Mouse (Mus musculus) midbrain, embryonic 16.5 days (tissue): ENCODE results near the gene Foxp1. TPM values are rescaled to one million over a fixed set of nuclear protein-coding genes. Genes with fewer than 3 reads are reported as not detected.

ENCODE experiments used
- ATAC-seq: fragments of 200-750 bp; cut with Nextera tagmentation; 2 replicates; pipeline ENCODE4 v1.8.0; 2017; ENCODE audit warnings: moderate TSS enrichment
- H3K27ac ChIP-seq: fragments of 300-500 bp; sonication (generic); 2 replicates; pipeline ENCODE4 v1.5.1; 2014; ENCODE audit warnings: mild to moderate bottlenecking, low read length, mixed read lengths
- H3K27me3 ChIP-seq: fragments of 300-500 bp; sonication (generic); 2 replicates; pipeline ENCODE4 v1.6.1; 2014; ENCODE audit warnings: low read depth, low read length, mixed read lengths; ENCODE audit not compliant: control insufficient read depth, insufficient read depth
- H3K36me3 ChIP-seq: fragments of 300-500 bp; sonication (generic); 2 replicates; pipeline ENCODE4 v1.6.1; 2014; ENCODE audit warnings: mild to moderate bottlenecking, low read length, moderate library complexity, mixed read lengths; ENCODE audit not compliant: control insufficient read depth, insufficient read depth
- H3K4me1 ChIP-seq: fragments of 300-500 bp; sonication (generic); 2 replicates; pipeline ENCODE4 v1.6.1; 2014; ENCODE audit warnings: mild to moderate bottlenecking, low read length, mixed read lengths; ENCODE audit not compliant: control insufficient read depth, insufficient read depth
- H3K4me2 ChIP-seq: fragments of 300-500 bp; sonication (generic); 2 replicates; pipeline ENCODE4 v1.6.1; 2014; ENCODE audit warnings: mild to moderate bottlenecking, low read length, mixed read lengths
- H3K4me3 ChIP-seq: fragments of 300-500 bp; sonication (generic); 2 replicates; pipeline ENCODE4 v1.5.1; 2014; ENCODE audit warnings: low read depth, mild to moderate bottlenecking, low read length, moderate library complexity, mixed read lengths
- H3K9ac ChIP-seq: fragments of 300-500 bp; sonication (generic); 2 replicates; pipeline ENCODE4 v1.6.1; 2014; ENCODE audit warnings: low read depth, low read length, mixed read lengths
- H3K9me3 ChIP-seq: fragments of 300-500 bp; sonication (generic); replicated peaks from 2 replicates; pipeline ENCODE4 v1.6.1; 2014; ENCODE audit warnings: mild to moderate bottlenecking, low read length, mixed read lengths; ENCODE audit not compliant: control insufficient read depth, poor library complexity, severe bottlenecking
- WGBS: fragments of 180-500 bp; shearing (Covaris S2); extraction: QIAGEN DNeasy Blood & Tissue Kit; methylation state at CpG from one replicate; pipeline ENCODE4 v1.1.7; 2014; 5-methylcytosine and 5-hydroxymethylcytosine counted together
- polyA plus RNA-seq: library from polyadenylated mRNA; unstranded; fragments of >200 nt; fragmentation: Nextera tagmentation; extraction: Ambion mirVana; gene quantifications from 2 replicates; pipeline ENCODE4 v1.2.1, GENCODE M21; 2015

Foxp1 gene
- polyA plus RNA-seq, 1 experiment from 2014 or later, result 79.8 TPM

DNA sequence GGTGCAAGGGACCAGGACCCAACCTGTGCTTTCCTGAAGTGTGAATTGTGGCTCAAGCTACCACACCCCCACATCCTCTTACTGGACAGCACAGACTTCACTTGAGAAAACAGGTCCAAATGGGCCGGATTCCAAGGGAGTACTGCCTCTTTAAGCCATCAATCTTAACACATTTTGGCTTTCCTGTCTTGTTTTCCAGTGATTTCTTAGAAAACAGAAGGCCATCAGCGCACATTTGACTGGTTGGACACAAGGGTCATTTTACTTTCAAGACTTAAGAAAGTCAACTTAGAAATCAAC is 258.7 kb downstream of the Foxp1 start:
- no peak overlapping the region for H3K4me3 ChIP-seq
- H3K9ac ChIP-seq, result no peak overlapping the region
- no peak overlapping the region for H3K27ac ChIP-seq
- H3K4me2 ChIP-seq, result no peak overlapping the region
- H3K4me1 ChIP-seq, result peaks cover 27% of the 10 kb centered on the region
- H3K36me3 ChIP-seq, result no peaks in the 10 kb centered on the region
- no peaks in the 10 kb centered on the region for H3K27me3 ChIP-seq
- ATAC-seq, result no peak
- H3K9me3 ChIP-seq, result no peaks in the 10 kb centered on the region
- 66% methylated on average over 2 of the region's 2 CpGs for WGBS

DNA sequence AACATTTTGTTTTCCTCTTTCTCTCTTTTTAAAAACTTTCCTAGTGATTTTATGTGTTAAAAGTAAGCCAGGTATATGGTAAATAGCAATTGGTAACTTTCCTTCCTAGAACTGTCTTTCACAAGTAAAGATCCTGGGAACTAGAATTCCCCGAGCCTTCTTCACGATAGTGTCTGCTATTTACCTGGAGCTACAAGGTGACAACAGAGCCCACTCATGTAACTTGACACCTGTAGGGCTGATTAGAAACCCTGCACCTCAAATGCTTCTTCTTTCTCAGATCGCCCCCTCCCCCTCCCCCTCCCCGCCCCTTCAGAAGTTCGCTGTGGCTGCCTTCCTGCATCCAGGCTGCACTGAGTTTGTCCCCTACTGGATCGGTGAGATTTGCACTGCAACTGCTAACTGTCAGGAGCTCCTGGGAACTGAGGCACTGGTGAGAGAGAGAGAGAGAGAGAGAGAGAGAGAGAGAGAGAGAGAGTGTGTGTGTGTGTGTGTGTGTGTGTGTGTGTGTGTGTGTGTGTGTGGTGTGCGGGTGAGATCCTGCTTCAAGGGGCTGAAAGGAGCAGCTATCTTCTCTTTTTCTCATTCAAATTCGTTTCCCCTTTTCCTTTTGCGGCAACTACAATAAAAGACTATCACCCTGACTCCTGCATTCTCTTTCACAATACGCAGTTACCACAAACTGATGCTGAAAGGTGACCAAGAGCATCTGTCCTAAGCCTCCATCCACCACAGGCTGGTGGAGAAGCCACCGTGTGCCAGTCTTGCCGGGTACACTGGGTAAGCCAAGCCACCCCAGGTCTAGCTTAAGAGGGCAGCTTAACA is 259.2 kb downstream of the Foxp1 start:
- Histone ChIP-seq H3K4me1 (peaks cover 27% of the 10 kb centered on the region), H3K36me3 (no peaks in the 10 kb centered on the region), H3K27ac (no peak overlapping the region), H3K4me2 (no peak overlapping the region), H3K9me3 (no peaks in the 10 kb centered on the region), H3K4me3 (no peak overlapping the region), H3K9ac (no peak overlapping the region), H3K27me3 (no peaks in the 10 kb centered on the region)
- 21% methylated on average over 11 of the region's 12 CpGs for WGBS
- no peak for ATAC-seq

DNA sequence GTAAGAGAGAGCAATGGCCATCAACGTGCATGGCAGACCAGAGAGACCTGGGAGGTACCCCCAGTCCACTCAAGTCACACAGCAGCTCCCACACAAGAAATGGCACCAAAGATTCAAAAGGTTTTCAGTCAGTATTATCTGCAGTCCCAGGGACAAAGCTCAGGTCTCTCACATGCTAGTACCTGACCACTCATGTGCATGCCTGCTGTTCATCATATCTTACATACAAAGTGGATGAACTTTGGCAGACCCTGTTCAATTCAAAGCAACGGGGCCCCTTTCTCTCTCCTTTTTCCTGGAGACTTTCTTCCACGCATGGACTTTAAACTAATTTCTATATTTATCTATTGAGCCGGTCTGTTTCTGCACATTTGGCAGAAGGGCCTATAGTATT is 260.8 kb downstream of the Foxp1 start:
- ATAC-seq, result no peak
- Histone ChIP-seq H3K4me3 (no peak overlapping the region), H3K9me3 (no peaks in the 10 kb centered on the region), H3K27ac (no peak overlapping the region), H3K36me3 (no peaks in the 10 kb centered on the region), H3K27me3 (no peaks in the 10 kb centered on the region), H3K4me2 (no peak overlapping the region), H3K9ac (no peak overlapping the region), H3K4me1 (peaks cover 24% of the 10 kb centered on the region)
- WGBS, result 50% methylated on average over 4 of the region's 4 CpGs

DNA sequence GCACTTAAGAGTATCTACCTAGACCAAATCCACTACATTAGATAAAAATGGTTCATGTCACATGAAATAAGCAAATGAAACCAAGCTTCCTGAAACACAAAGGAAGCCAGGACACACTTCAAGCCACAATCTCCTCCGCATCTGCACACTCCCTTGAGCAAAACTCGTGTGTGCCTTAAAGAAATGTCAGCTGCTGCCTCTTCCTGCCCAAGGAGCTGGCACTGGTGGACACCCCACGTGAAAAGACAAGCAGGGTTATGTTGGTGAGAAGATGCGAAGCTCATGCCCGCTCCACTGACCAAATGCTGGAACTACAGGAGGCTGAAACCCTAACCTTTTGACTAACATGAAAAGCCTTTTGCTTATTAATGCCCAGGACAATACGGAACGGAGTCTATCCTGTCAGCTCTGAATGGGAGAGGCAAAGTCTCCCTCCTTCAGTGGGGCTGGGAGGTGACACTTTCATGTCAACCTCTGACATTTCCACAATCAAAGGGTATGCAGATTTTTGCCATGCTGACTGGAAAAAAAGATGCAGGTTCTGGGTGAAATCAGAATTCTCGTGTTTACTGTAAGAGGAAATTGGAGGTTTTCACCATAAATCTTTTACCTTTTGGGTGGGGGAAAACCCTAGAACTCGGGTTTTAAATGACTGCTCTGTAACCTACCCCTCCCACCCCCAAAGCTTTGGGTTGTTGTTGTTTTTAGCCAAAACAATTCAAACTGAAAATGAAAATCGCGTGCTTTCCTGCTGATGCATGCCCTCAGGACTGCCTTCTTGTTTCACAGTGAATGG is 261.4 kb downstream of the Foxp1 start:
- no peaks in the 10 kb centered on the region for H3K36me3 ChIP-seq
- peaks cover 20% of the 10 kb centered on the region for H3K4me1 ChIP-seq
- H3K27ac ChIP-seq, result no peak overlapping the region
- no peaks in the 10 kb centered on the region for H3K27me3 ChIP-seq
- H3K4me3 ChIP-seq, result no peak overlapping the region
- H3K9ac ChIP-seq, result no peak overlapping the region
- ATAC-seq, result no peak
- no peaks in the 10 kb centered on the region for H3K9me3 ChIP-seq
- no peak overlapping the region for H3K4me2 ChIP-seq
- WGBS, result 34% methylated on average over 11 of the region's 11 CpGs

DNA sequence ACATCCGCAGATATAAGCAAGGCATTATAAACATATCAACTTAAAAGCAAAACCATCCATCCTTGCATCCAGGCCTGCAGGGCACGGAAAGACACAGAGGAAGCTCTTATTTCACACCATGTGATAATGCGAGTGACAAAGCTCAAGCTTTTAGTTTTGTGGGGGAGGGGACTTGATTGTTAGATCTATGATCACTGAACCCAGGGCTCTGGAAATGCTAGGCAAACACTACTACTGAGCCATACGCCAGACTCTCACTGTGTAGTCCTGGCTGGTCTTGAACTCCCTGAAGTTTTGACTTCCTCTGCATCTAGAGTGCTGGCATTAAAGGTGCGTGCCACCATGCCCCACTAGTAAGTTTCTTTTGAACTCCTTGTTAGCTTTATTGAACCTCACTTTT is 264.2 kb downstream of the Foxp1 start:
- Histone ChIP-seq H3K4me2 (no peak overlapping the region), H3K27me3 (no peaks in the 10 kb centered on the region), H3K4me3 (no peak overlapping the region), H3K9ac (no peak overlapping the region), H3K4me1 (0 out of 2 replicates have a peak, but pooled peaks cover 4% of the 10 kb centered on the region), H3K27ac (no peak overlapping the region), H3K9me3 (no peaks in the 10 kb centered on the region), H3K36me3 (no peaks in the 10 kb centered on the region)
- WGBS, result 82% methylated on average over 5 of the region's 5 CpGs
- no peak for ATAC-seq

DNA sequence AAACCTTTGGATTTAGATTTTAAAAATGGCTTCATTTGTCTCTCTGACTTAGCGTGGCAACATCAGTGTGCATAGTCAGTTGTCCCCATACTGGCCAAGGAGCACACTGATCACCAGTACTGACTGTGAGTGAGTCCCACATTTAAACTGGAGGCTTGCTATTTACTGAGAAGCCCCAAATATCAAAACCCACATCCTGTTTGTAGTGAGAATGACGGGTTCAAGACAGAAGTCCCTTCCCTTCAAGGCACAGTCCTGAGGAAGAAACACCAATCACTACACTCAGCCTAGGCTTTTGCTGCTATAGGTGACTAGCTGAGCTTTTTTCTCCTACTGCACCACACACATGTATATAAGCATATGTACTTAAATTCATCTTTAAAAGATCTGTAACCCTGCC is 264.8 kb downstream of the Foxp1 start:
- Histone ChIP-seq H3K9me3 (no peaks in the 10 kb centered on the region), H3K36me3 (no peaks in the 10 kb centered on the region), H3K4me2 (no peak overlapping the region), H3K27ac (no peak overlapping the region), H3K4me1 (0 out of 2 replicates have a peak, but pooled peaks cover 4% of the 10 kb centered on the region), H3K4me3 (no peak overlapping the region), H3K27me3 (no peaks in the 10 kb centered on the region), H3K9ac (no peak overlapping the region)
- ATAC-seq, result no peak
- WGBS, result 84% methylated on average over 2 of the region's 2 CpGs

DNA sequence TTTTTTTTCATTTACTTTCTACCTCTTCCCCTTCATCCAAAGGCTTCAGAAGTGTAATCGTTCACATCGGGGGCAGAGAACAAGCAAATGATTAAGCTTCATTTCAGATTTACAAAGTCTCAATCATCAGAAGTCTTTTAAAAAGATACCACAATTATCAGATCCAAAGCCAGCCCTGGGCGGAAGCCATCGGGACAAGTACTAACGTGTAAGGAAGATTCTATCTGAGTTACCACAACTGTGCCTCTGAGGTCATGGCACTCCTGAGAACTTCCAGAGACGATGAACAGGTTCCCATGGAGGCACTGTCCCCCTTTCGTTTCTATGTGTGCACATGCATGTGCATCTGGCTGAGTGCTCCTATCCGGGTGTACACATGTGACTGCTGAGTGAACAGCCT is 269.2 kb downstream of the Foxp1 start:
- WGBS, result 91% methylated on average over 8 of the region's 8 CpGs
- no peak for ATAC-seq
- Histone ChIP-seq H3K27me3 (no peaks in the 10 kb centered on the region), H3K4me3 (no peak overlapping the region), H3K27ac (no peak overlapping the region), H3K9me3 (no peaks in the 10 kb centered on the region), H3K4me1 (no peaks in the 10 kb centered on the region), H3K4me2 (no peak overlapping the region), H3K9ac (no peak overlapping the region), H3K36me3 (no peaks in the 10 kb centered on the region)

DNA sequence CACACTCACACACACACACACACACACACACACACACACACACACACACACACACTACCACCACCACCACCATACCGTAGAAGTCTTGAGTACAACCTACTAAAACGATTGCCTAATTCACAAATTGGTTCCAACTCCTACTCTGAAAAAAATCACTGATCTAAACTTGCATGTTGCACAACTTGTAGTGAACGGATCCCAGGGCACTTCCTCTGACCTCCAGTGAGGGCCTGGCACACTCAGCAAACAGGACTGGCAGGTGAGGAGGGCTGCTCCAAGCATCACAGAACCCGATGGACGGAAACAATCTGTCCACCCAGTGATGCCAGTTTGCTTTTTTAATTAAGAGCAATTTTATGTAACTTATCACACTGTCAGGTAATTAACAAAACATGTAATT is 269.7 kb downstream of the Foxp1 start:
- WGBS, result 84% methylated on average over 5 of the region's 5 CpGs
- Histone ChIP-seq H3K36me3 (no peaks in the 10 kb centered on the region), H3K4me3 (no peak overlapping the region), H3K9ac (no peak overlapping the region), H3K27ac (no peak overlapping the region), H3K9me3 (no peaks in the 10 kb centered on the region), H3K4me2 (no peak overlapping the region), H3K27me3 (no peaks in the 10 kb centered on the region), H3K4me1 (no peaks in the 10 kb centered on the region)
- ATAC-seq, result no peak

DNA sequence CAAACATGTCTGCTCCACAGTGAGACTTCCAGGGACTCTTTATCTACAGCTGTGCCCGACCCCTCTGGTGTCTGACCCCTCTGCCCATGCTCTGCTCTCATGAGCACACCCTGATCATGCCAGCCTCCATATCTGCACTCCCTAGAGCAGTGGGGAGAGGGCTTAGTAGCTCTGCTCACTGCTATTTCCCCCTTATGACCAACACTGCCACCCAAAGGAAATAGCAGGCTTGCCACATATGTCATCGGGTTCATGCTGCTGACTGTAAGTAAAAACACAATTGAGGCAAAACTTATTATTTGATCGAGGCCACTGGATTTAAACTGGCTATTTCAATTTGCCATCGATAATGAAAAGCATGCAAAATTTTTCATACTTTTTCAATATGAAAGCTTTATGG is 270.6 kb downstream of the Foxp1 start:
- H3K27me3 ChIP-seq, result no peaks in the 10 kb centered on the region
- H3K36me3 ChIP-seq, result no peaks in the 10 kb centered on the region
- no peak overlapping the region for H3K27ac ChIP-seq
- H3K4me2 ChIP-seq, result no peak overlapping the region
- no peak overlapping the region for H3K4me3 ChIP-seq
- 91% methylated on average over 4 of the region's 4 CpGs for WGBS
- no peak for ATAC-seq
- H3K9ac ChIP-seq, result no peak overlapping the region
- H3K4me1 ChIP-seq, result no peaks in the 10 kb centered on the region
- no peaks in the 10 kb centered on the region for H3K9me3 ChIP-seq
